Mouse (Mus musculus) ZHBTc4 (cell line): ENCODE results near the gene Focad.

Source experiments
- DNase-seq: peaks from one replicate; pipeline ENCODE4 v3.0.0-alpha.2; 2011; ENCODE audit warnings: low read depth, low spot score

Focad gene

GRCm38 (mm10) chr4:88300832-88301621 is 206.6 kb downstream of the Focad start:
- DNase-seq, result no peak

GRCm38 (mm10) chr4:88302291-88302690 is 207.9 kb downstream of the Focad start:
- DNase-seq, result peak; percentile 12

DNA sequence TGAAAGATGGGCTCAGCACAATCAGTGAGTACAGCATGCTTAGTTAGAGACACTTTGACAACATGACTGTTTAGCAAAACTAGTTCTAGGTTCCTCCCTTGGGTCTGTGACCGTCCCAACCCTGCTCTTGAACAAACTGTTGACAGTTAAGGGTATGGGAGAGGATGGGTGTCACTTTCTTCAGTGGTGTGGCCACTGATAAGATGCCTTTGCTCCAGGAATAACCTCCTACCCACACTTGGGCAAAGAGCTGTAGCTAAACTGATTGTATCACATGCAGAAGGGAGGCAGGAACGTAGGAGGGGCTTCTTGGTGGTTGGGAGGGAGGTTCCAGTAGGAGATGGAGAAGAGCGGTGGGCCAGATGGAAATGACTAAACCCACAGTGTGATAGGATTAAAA is 213.3 kb downstream of the Focad start:
- DNase-seq, result no peak

- no peak for DNase-seq
Observed at GRCm38 (mm10) chr4:88308342-88309116, 214.1 kb downstream of the Focad start.

- DNase-seq, result peak; percentile 45
Observed at GRCm38 (mm10) chr4:88309676-88310075, 215.2 kb downstream of the Focad start.

DNA sequence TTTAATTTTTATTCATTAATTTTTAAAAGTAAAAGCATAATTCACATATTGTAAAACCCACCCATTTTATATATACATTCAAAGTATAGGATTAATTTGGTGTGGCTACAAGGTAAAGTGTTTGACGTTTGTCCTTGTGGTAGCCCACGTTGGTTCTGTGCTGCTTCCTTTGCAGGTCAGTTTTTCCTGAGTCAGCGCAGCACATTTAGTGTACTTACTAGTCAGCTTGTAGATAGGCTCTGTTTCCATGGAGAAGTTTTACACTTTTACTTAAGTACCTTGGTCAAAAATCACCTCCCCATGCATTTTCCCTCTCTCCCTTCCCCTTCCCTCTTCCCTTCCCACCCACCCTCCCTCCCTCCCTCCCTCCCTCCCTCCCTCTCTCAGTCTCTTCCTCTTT is 220.5 kb downstream of the Focad start:
- no peak for DNase-seq

GRCm38 (mm10) chr4:88320067-88320466 is 225.6 kb downstream of the Focad start:
- no peak for DNase-seq

GRCm38 (mm10) chr4:88325392-88325791 is 231.0 kb downstream of the Focad start:
- no peak for DNase-seq

- no peak for DNase-seq
Observed at GRCm38 (mm10) chr4:88334533-88334932, 240.1 kb downstream of the Focad start.

DNA sequence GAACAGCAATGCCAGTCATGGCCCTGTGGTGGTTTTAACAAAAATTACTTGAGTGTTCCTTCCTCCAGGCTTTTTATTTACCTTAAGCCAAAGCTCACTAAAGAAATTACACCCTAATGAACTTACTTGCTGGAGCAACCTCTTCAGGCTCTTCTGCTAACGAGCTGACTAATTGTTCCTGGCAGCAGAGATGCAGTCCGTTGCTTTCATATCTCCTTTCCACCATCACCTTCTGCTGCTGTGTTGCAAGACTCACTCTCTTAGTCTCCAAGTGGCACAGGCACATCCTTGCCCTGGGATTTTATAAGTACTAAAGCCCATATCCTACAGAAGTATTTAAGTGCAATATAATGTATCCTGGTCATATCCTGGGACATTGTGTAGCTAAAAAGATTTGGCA is 242.3 kb downstream of the Focad start:
- no peak for DNase-seq

DNA sequence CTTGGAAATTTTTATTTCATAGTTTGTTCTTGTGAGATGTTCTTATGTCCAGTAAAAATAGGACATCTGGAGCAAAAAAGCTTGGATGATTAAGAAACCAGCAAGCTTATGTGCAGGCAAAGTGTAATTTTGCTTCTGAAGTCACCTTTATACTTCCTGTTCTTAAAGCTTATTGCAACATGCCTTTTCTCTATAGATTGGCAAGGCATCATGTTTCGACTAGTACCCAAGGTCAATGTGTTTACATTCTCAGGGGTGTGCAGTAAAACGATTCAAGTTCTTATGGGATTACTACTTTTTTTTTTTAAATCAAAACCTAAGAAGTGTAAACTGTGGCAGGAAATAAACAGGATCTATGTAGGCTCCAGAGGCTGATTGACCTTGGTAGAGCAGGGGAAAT is 242.9 kb downstream of the Focad start:
- DNase-seq, result no peak

DNA sequence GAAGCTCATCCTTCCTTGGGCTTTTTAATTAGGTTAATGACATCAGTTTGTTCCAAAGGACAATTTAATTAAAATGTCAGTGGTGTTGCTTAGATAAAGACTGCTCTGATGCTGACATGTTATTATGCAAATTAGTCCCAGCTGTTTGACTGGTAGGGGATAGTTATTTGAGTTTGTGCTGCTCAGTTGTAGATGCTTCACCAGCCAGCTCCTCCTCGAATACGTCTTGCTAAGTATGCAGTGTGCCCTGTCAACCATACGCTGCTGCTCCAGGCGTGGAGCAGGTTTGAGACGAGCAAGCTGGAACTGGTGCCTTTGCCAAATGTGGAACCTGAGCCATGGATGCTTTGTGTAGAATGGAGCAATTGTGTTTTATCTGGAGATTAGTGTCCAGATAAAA is 243.7 kb downstream of the Focad start:
- no peak for DNase-seq

- DNase-seq, result no peak
Observed at GRCm38 (mm10) chr4:88344468-88344867, 250.0 kb downstream of the Focad start.

DNA sequence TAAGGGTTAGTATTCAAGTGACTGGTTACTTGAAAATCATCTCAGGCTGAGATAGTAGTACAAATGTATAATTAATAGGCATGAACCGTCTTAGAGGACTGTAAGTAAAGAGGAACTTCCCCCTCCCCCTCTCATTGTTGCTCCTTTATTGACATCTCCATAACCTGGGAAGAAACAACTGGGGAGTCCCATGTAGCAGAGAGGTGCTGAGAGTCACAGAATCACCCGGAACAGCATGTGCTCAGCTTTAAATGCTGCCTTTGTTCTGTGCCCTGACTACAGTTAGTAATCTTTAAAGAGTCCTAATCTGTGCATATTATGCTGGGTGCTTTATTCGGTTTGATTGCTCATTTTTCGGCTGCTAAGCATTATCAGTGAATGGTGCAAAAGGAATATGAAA is 250.6 kb downstream of the Focad start:
- DNase-seq, result no peak

- no peak for DNase-seq
Observed at GRCm38 (mm10) chr4:88345938-88346337, 251.5 kb downstream of the Focad start.

- DNase-seq, result peak; percentile 83
Observed at GRCm38 (mm10) chr4:88350910-88351309, 256.5 kb downstream of the Focad start.

DNA sequence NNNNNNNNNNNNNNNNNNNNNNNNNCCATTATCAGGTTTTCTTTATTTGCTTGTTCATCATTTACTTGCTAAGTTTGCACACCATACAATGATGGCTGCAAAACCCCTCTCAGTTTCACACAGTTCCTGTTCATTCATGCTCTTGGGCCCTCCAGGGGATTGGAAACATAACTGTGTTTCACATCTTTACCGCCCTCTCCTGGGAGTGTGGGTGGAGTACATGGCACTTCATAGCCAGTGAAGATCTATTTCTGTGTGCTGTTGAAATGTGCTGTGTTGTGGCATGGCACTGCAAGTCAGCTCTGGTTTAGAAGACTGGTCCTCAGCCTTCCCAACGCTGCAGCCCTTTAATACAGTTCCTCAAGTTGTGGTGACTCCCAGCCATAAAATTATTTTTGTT is 262.2 kb downstream of the Focad start:
- DNase-seq, result peak; percentile 43

GRCm38 (mm10) chr4:88357431-88357830 is 263.0 kb downstream of the Focad start:
- DNase-seq, result no peak

GRCm38 (mm10) chr4:88369951-88370350 is 275.5 kb downstream of the Focad start:
- no peak for DNase-seq

- DNase-seq, result no peak
Observed at GRCm38 (mm10) chr4:88370819-88371218, 276.4 kb downstream of the Focad start.

DNA sequence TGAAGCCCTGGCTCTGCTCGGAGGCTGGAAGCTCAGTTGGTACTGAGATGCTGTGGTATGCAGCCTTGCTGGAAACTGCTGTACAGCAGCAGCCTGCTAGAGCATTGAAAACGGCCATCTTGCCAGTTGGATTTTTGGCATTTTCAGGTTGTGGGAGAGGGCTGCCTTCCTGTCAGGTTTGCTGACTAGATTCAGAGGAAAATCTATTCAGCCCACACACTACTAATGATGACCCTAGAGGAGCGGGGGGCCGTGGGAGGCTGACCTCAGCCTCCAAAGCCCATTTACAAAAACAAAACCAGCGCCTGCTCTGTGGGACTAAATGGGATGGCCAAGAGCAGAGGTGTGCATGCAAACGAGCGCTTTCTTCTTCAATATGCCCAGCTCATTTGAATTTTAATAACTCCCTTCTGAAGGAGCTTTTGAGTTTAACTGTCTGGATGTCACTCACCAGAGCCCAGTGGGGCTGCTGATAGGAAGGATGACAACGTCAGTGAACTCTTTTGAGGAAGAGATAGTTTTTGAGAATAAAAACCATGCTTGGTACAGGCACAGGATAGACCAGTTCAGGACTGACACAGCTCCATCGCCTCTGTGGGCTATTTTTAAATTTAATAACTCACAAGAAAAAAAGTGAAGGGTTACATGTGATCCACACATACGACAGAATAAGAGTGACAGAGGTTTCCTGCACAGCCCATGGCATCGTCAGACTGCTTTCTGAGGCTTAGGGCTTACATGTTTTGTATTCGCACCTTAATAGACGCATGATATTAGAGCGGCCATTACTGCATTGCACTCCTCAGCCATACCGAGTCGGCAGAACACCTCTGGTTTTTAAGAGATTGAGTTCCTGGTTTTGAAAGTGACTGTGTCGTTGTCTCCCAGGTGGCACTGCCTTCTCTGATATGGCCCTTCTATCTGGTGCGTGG is 278.1 kb downstream of the Focad start:
- no peak for DNase-seq

- DNase-seq, result no peak
Observed at GRCm38 (mm10) chr4:88390036-88390435, 295.6 kb downstream of the Focad start.
